Mouse (Mus musculus): ENCODE results near the gene Cox5a. TPM values are rescaled to one million over a fixed set of nuclear protein-coding genes. Genes with fewer than 3 reads are reported as not detected.

Gene Cox5a
- total and polyA plus RNA-seq, 2 experiments, result 299 to 522 TPM

- Histone ChIP-seq H3K9ac (ENCODE audit: low read depth, low read length) (no peak overlapping the region), H3K27me3 (ENCODE audit: control insufficient read depth, insufficient read depth, low read length) (peaks cover 6% of the 10 kb centered on the region; the same call in 1 of the 2 replicates), H3K36me3 (ENCODE audit: control insufficient read depth, insufficient read depth, low read length) (no peaks in the 10 kb centered on the region), H3K27ac (replicated peaks; ENCODE audit: insufficient read depth, low read depth, low read length) (no peak overlapping the region), H3K4me1 (ENCODE audit: control insufficient read depth, insufficient read depth, low read length) (0 out of 2 replicates have a peak, but pooled peaks cover 6% of the 10 kb centered on the region), H3K4me3 (ENCODE audit: insufficient read depth, low read depth, low read length) (no peak overlapping the region), H3K79me2 (ENCODE audit: control insufficient read depth, insufficient read depth, low read length) (no peaks in the 10 kb centered on the region)
- 87% methylated on average over 7 of the region's 7 CpGs for WGBS
- DNase-seq (ENCODE audit: extremely low read depth, low read depth, low spot score), result no peak
- TF ChIP-seq CTCF (IDR thresholded peaks at IDR 0.05; ENCODE audit: low read depth, low read length) (no peak), POLR2A (IDR thresholded peaks at IDR 0.05; ENCODE audit: extremely low read depth, insufficient read depth, low read length) (no peak)
Observed at GRCm38 (mm10) chr9:57498536-57498935, 22.5 kb upstream of the Cox5a start.

- no peak for TF ChIP-seq POLR2A (IDR thresholded peaks at IDR 0.05; ENCODE audit: extremely low read depth, insufficient read depth, low read length)
- TF ChIP-seq CTCF (IDR thresholded peaks at IDR 0.05; ENCODE audit: low read depth, low read length), result no peak
- 0 out of 2 replicates have a peak, but pooled peaks cover 6% of the 10 kb centered on the region for H3K4me1 ChIP-seq (ENCODE audit: control insufficient read depth, insufficient read depth, low read length)
- WGBS, result 26% methylated on average over 13 of the region's 13 CpGs
- no peak overlapping the region for H3K27ac ChIP-seq (replicated peaks; ENCODE audit: insufficient read depth, low read depth, low read length)
- no peak overlapping the region for H3K4me3 ChIP-seq (ENCODE audit: insufficient read depth, low read depth, low read length)
- H3K27me3 ChIP-seq (ENCODE audit: control insufficient read depth, insufficient read depth, low read length), result peaks cover 6% of the 10 kb centered on the region
- H3K79me2 ChIP-seq (ENCODE audit: control insufficient read depth, insufficient read depth, low read length), result no peaks in the 10 kb centered on the region
- no peak overlapping the region for H3K9ac ChIP-seq (ENCODE audit: low read depth, low read length)
- DNase-seq (ENCODE audit: extremely low read depth, low read depth, low spot score), result no peak
- no peaks in the 10 kb centered on the region for H3K36me3 ChIP-seq (ENCODE audit: control insufficient read depth, insufficient read depth, low read length)
Observed at GRCm38 (mm10) chr9:57501452-57501851, 19.6 kb upstream of the Cox5a start.

- H3K27ac ChIP-seq (replicated peaks; ENCODE audit: insufficient read depth, low read depth, low read length), result no peak overlapping the region
- H3K79me2 ChIP-seq (ENCODE audit: control insufficient read depth, insufficient read depth, low read length), result no peaks in the 10 kb centered on the region
- WGBS, result 23% methylated on average over 20 of the region's 20 CpGs
- H3K9ac ChIP-seq (ENCODE audit: low read depth, low read length), result no peak overlapping the region
- peaks cover 6% of the 10 kb centered on the region for H3K27me3 ChIP-seq (ENCODE audit: control insufficient read depth, insufficient read depth, low read length)
- H3K4me1 ChIP-seq (ENCODE audit: control insufficient read depth, insufficient read depth, low read length), result 0 out of 2 replicates have a peak, but pooled peaks cover 6% of the 10 kb centered on the region
- H3K36me3 ChIP-seq (ENCODE audit: control insufficient read depth, insufficient read depth, low read length), result no peaks in the 10 kb centered on the region
- TF ChIP-seq POLR2A (IDR thresholded peaks at IDR 0.05; ENCODE audit: extremely low read depth, insufficient read depth, low read length) (no peak), CTCF (IDR thresholded peaks at IDR 0.05; ENCODE audit: low read depth, low read length) (no peak)
- DNase-seq (ENCODE audit: extremely low read depth, low read depth, low spot score), result no peak
- H3K4me3 ChIP-seq (ENCODE audit: insufficient read depth, low read depth, low read length), result no peak overlapping the region
Observed at GRCm38 (mm10) chr9:57501861-57502260, 19.2 kb upstream of the Cox5a start.

- Histone ChIP-seq H3K4me1 (ENCODE audit: control insufficient read depth, insufficient read depth, low read length) (no peaks in the 10 kb centered on the region), H3K4me3 (ENCODE audit: insufficient read depth, low read depth, low read length) (no peak overlapping the region), H3K9ac (ENCODE audit: low read depth, low read length) (no peak overlapping the region), H3K27me3 (ENCODE audit: control insufficient read depth, insufficient read depth, low read length) (peaks cover 6% of the 10 kb centered on the region), H3K36me3 (ENCODE audit: control insufficient read depth, insufficient read depth, low read length) (no peaks in the 10 kb centered on the region), H3K27ac (replicated peaks; ENCODE audit: insufficient read depth, low read depth, low read length) (no peak overlapping the region), H3K79me2 (ENCODE audit: control insufficient read depth, insufficient read depth, low read length) (no peaks in the 10 kb centered on the region)
- 15% methylated on average over 23 of the region's 23 CpGs for WGBS
- DNase-seq (ENCODE audit: extremely low read depth, low read depth, low spot score), result no peak
- TF ChIP-seq CTCF (IDR thresholded peaks at IDR 0.05; ENCODE audit: low read depth, low read length), result no peak
- TF ChIP-seq POLR2A (IDR thresholded peaks at IDR 0.05; ENCODE audit: extremely low read depth, insufficient read depth, low read length), result no peak
Observed at GRCm38 (mm10) chr9:57502911-57503621, 18.0 kb upstream of the Cox5a start.

GRCm38 (mm10) chr9:57503622-57504380 lies 17.3 kb upstream of the Cox5a start, which contains the start of gene Rpp25:
TSS of gene Rpp25 (plus strand) at chr9:57504026.
- WGBS, result under 1% methylated on average over 46 of the region's 46 CpGs
- no peak for DNase-seq (ENCODE audit: extremely low read depth, low read depth, low spot score)
- peaks cover 6% of the 10 kb centered on the region for H3K27me3 ChIP-seq (ENCODE audit: control insufficient read depth, insufficient read depth, low read length)
- H3K4me3 ChIP-seq (ENCODE audit: insufficient read depth, low read depth, low read length), result peak within 1 kb of the TSS; percentile 39; the same call in 1 of the 2 replicates
- TF ChIP-seq CTCF (IDR thresholded peaks at IDR 0.05; ENCODE audit: low read depth, low read length) (no peak), POLR2A (IDR thresholded peaks at IDR 0.05; ENCODE audit: extremely low read depth, insufficient read depth, low read length) (no peak)
- no peaks in the 10 kb centered on the region for H3K4me1 ChIP-seq (ENCODE audit: control insufficient read depth, insufficient read depth, low read length)
- no peaks in the 10 kb centered on the region for H3K36me3 ChIP-seq (ENCODE audit: control insufficient read depth, insufficient read depth, low read length)
- no peak within 1 kb of the TSS for H3K9ac ChIP-seq (ENCODE audit: low read depth, low read length)
- H3K79me2 ChIP-seq (ENCODE audit: control insufficient read depth, insufficient read depth, low read length), result no peaks in the 10 kb centered on the region
- H3K27ac ChIP-seq (replicated peaks; ENCODE audit: insufficient read depth, low read depth, low read length), result no peak within 1 kb of the TSS
